Mouse (Mus musculus): ENCODE measurements around the gene Nptxr. TPM values are rescaled to one million over a fixed set of nuclear protein-coding genes. Genes with fewer than 3 reads are reported as not detected.

Nptxr gene
- polyA plus RNA-seq, 1 experiment from 2014 or later: 7.6 TPM

DNA sequence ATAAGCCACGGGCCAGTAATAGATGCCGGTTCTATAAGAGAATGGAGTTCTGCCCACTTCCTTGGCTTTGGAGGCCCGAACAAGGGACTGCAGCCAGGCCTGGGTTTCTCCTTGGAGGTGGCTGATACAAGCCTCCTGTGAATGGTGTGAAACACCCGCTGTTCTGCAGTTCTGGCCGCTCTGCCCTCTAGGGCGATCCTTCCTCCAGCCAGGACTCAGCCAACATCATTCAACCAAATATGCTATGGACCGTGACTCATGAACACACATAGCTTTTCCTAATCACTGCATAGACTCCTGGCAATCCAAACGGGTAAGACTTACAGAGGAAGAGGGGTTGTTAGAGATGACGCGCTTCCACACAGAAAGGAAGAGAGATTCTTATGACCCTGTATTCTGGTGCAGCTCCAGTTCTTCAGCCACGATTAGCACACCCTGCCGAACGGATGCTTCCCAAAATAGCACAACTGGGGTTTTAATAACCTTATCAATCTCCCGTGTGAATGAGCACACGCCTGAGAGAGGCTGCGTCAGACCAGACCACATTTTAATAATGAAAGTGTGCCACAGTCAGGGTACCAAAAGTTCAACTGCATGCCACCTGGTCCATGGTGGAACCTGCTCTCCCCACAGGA lies 37.1 kb downstream of the Nptxr start:
- peak overlapping the region; percentile 15; the same call in 1 of the 2 replicates for H3K27ac ChIP-seq (ENCODE audit: low read depth, low read length)
- H3K27me3 ChIP-seq (replicated peaks; ENCODE audit: control insufficient read depth, insufficient read depth, low read length): no peaks in the 10 kb centered on the region
- H3K36me3 ChIP-seq (ENCODE audit: control insufficient read depth, insufficient read depth, low read length): peaks cover 19% of the 10 kb centered on the region
- H3K4me3 ChIP-seq (ENCODE audit: low read depth, low read length): no peak overlapping the region
- DNase-seq (ENCODE audit: low spot score) (no peak), ATAC-seq (no peak)
- no peak overlapping the region for H3K4me2 ChIP-seq (ENCODE audit: low read length)
- 88% methylated on average over 16 of the region's 16 CpGs for WGBS
- H3K9ac ChIP-seq (ENCODE audit: low read length): no peak overlapping the region
- no peaks in the 10 kb centered on the region for H3K9me3 ChIP-seq (replicated peaks; ENCODE audit: control insufficient read depth, low read length)
- peaks cover 14% of the 10 kb centered on the region; the same call in 1 of the 2 replicates for H3K4me1 ChIP-seq (ENCODE audit: control insufficient read depth, insufficient read depth, low read length)

DNA sequence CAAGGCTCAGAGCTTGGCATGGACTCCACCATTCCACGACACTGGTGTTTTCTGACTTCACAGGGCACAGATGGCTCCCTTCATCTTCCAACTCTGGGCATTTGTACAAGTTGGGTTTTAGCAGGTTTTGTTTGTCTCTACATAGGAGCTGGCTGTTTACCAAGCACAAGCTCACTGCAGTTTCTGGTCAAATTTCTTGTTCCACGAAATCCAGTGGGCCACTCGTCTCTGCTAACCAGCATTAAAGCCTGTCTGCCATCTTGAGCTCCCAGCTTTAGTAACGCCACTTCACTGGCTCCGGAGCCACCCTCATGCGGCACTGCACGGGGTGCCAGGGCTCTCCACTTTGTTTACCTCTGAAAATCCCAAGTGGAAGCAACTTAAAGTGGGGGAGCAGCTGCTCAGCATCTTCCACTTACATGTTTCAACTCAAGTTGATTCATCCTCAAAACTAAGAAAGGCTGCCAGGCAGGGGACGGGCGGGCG lies 37.9 kb downstream of the Nptxr start:
- H3K4me1 ChIP-seq (ENCODE audit: control insufficient read depth, insufficient read depth, low read length): peaks cover 14% of the 10 kb centered on the region; the same call in 1 of the 2 replicates

DNA sequence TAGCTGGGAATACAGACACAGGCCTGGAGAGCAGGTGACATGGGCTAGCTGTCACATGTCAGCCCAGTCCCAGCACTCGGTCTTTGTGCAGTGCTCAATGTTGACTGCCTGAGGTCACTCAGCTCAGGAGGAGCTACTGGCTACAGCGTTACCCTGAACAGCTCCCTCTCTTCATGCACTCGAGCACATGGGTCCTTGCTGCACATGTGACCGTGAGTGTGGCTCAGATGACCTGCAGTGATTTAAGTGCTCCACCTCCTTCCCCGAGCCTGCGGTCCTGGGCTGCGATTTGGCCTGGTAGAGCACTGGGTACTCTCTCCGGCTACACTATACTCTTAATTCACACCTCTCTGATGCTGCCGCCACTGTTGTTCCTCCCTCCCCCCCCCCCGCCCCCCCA lies 38.4 kb downstream of the Nptxr start:
- DNase-seq (ENCODE audit: low spot score): no peak
- Histone ChIP-seq H3K9ac (ENCODE audit: low read length) (no peak overlapping the region), H3K27me3 (replicated peaks; ENCODE audit: control insufficient read depth, insufficient read depth, low read length) (no peaks in the 10 kb centered on the region), H3K4me3 (ENCODE audit: low read depth, low read length) (no peak overlapping the region), H3K4me2 (ENCODE audit: low read length) (no peak overlapping the region), H3K27ac (ENCODE audit: low read depth, low read length) (peak overlapping the region; percentile 15; the same call in 1 of the 2 replicates), H3K9me3 (replicated peaks; ENCODE audit: control insufficient read depth, low read length) (no peaks in the 10 kb centered on the region), H3K36me3 (ENCODE audit: control insufficient read depth, insufficient read depth, low read length) (peaks cover 29% of the 10 kb centered on the region), H3K4me1 (ENCODE audit: control insufficient read depth, insufficient read depth, low read length) (peaks cover 14% of the 10 kb centered on the region; the same call in 1 of the 2 replicates)
- no peak for ATAC-seq
- WGBS: 71% methylated on average over 9 of the region's 10 CpGs

More for the DNA sequence above, 37.9 kb downstream of the Nptxr start:
- ATAC-seq (peak; percentile 49; the same call in 1 of the 2 replicates), DNase-seq (ENCODE audit: low spot score) (peak; percentile 68)
- Histone ChIP-seq H3K4me3 (ENCODE audit: low read depth, low read length) (no peak overlapping the region), H3K4me2 (ENCODE audit: low read length) (no peak overlapping the region), H3K36me3 (ENCODE audit: control insufficient read depth, insufficient read depth, low read length) (peaks cover 27% of the 10 kb centered on the region), H3K27me3 (replicated peaks; ENCODE audit: control insufficient read depth, insufficient read depth, low read length) (no peaks in the 10 kb centered on the region), H3K9ac (ENCODE audit: low read length) (no peak overlapping the region), H3K27ac (ENCODE audit: low read depth, low read length) (peak overlapping the region; percentile 15; the same call in 1 of the 2 replicates), H3K9me3 (replicated peaks; ENCODE audit: control insufficient read depth, low read length) (no peaks in the 10 kb centered on the region)
- WGBS: 78% methylated on average over 10 of the region's 10 CpGs

DNA sequence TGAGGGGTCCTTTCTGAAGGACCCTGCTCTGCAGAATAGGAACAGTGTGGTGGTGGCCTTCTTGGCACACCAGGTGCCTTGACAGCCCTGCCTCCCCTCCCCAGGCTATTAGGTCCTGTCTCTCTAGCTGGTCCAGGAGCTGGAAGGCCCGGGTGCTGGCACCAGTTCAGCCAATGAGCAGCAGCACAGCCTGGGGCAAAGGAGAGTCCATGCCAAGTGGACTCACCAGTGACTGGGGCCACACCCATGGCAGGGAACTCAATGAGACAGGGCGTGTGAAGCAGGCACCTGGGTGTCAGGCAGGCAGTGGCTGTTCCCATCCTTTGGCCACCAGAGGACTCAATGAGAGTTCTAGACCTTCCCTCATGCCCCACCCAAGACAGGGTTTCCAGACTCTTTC lies 39.2 kb downstream of the Nptxr start:
- DNase-seq (ENCODE audit: low spot score) (no peak), ATAC-seq (0 out of 2 replicates have a peak, but pooled peaks have one; percentile 14)
- 72% methylated on average over 2 of the region's 2 CpGs for WGBS
- no peaks in the 10 kb centered on the region for H3K9me3 ChIP-seq (replicated peaks; ENCODE audit: control insufficient read depth, low read length)
- H3K27me3 ChIP-seq (replicated peaks; ENCODE audit: control insufficient read depth, insufficient read depth, low read length): no peaks in the 10 kb centered on the region
- no peak overlapping the region for H3K4me2 ChIP-seq (ENCODE audit: low read length)
- no peak overlapping the region for H3K4me3 ChIP-seq (ENCODE audit: low read depth, low read length)
- H3K9ac ChIP-seq (ENCODE audit: low read length): no peak overlapping the region
- H3K27ac ChIP-seq (ENCODE audit: low read depth, low read length): peak overlapping the region; percentile 16; the same call in 1 of the 2 replicates
- H3K36me3 ChIP-seq (ENCODE audit: control insufficient read depth, insufficient read depth, low read length): peaks cover 29% of the 10 kb centered on the region
- peaks cover 11% of the 10 kb centered on the region; the same call in 1 of the 2 replicates for H3K4me1 ChIP-seq (ENCODE audit: control insufficient read depth, insufficient read depth, low read length)

DNA sequence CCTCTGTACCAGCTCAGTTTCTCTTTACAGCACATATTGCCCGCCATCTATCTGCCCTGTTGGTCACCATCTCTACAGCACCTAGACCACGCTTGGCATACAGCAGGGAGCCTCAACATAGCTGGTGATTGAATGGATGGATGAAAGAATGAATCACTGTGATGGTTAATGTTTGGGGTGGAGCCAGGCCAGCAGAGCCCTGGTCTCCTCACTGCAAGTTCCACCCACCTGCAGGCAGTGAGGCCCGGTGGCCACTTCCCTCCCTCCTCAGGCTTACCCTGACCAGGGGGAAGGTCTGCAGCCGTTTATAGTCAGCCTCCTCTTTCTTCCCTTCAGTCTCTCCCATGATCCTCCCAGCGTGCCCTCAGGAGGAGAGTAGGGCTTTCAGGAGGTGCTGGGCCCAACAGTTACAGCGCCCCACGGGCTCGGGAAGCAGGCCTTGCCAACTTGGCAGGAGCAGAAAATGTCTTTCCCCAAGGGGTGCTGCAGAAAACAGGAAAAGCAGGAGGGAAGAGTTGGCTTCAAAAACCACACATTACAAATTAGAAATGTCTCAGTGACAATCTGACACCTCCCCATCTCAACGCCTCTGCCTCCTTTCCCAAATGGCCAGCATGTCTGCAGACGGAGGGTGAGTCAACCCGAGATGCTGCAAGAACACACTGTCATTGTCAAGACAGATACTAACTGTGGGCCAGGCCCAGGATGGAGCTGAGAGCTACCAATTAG lies 39.9 kb downstream of the Nptxr start:
- peaks cover 29% of the 10 kb centered on the region for H3K36me3 ChIP-seq (ENCODE audit: control insufficient read depth, insufficient read depth, low read length)
- DNase-seq (ENCODE audit: low spot score) (no peak), ATAC-seq (0 out of 2 replicates have a peak, but pooled peaks have one; percentile 24)
- H3K9me3 ChIP-seq (replicated peaks; ENCODE audit: control insufficient read depth, low read length): no peaks in the 10 kb centered on the region
- H3K4me3 ChIP-seq (ENCODE audit: low read depth, low read length): no peak overlapping the region
- 0 out of 2 replicates have a peak overlapping the region, but pooled peaks have one; percentile 9 for H3K27ac ChIP-seq (ENCODE audit: low read depth, low read length)
- WGBS: 80% methylated on average over 11 of the region's 11 CpGs
- H3K4me2 ChIP-seq (ENCODE audit: low read length): no peak overlapping the region
- H3K9ac ChIP-seq (ENCODE audit: low read length): no peak overlapping the region
- no peaks in the 10 kb centered on the region for H3K27me3 ChIP-seq (replicated peaks; ENCODE audit: control insufficient read depth, insufficient read depth, low read length)
- H3K4me1 ChIP-seq (ENCODE audit: control insufficient read depth, insufficient read depth, low read length): peaks cover 11% of the 10 kb centered on the region; the same call in 1 of the 2 replicates

DNA sequence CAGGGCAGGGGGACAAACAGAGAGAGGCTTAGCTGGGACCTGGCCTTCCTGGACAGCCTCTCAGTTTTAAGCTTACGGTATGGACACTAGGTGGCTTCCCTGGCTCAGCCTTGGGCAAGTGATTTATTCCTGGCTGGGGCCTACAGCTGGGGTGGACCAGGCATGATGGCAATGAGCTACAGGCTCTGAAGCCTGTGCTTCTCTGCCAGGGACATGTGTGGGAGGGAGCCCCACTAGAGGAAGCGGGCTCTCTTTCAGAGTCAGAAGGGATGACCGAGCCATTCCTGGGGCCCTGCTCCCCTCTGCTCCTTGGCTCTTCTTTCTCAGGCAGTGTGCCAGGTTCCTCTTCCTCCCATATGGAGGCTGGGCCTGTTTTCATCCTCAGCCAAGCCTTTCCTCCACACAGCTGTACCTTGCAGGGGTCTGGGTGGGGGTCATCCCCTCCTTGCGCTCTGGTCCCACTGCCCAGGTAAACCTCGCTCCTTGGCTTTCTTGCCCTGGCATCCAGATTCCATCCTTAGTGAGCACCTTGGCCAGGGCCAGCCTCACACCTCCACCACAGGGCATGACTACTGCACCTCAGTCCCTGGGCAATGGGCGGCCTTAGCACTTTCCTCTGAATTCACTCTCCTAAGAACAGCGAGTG lies 40.8 kb downstream of the Nptxr start:
- no peak for ATAC-seq
- no peaks in the 10 kb centered on the region for H3K9me3 ChIP-seq (replicated peaks; ENCODE audit: control insufficient read depth, low read length)
- no peak overlapping the region for H3K27ac ChIP-seq (ENCODE audit: low read depth, low read length)
- H3K27me3 ChIP-seq (replicated peaks; ENCODE audit: control insufficient read depth, insufficient read depth, low read length): no peaks in the 10 kb centered on the region
- no peak overlapping the region for H3K4me3 ChIP-seq (ENCODE audit: low read depth, low read length)
- WGBS: 93% methylated on average over 7 of the region's 7 CpGs
- H3K9ac ChIP-seq (ENCODE audit: low read length): no peak overlapping the region
- peaks cover 29% of the 10 kb centered on the region for H3K36me3 ChIP-seq (ENCODE audit: control insufficient read depth, insufficient read depth, low read length)
- H3K4me2 ChIP-seq (ENCODE audit: low read length): no peak overlapping the region
- no peak for DNase-seq (ENCODE audit: low spot score)
- peaks cover 11% of the 10 kb centered on the region; the same call in 1 of the 2 replicates for H3K4me1 ChIP-seq (ENCODE audit: control insufficient read depth, insufficient read depth, low read length)

DNA sequence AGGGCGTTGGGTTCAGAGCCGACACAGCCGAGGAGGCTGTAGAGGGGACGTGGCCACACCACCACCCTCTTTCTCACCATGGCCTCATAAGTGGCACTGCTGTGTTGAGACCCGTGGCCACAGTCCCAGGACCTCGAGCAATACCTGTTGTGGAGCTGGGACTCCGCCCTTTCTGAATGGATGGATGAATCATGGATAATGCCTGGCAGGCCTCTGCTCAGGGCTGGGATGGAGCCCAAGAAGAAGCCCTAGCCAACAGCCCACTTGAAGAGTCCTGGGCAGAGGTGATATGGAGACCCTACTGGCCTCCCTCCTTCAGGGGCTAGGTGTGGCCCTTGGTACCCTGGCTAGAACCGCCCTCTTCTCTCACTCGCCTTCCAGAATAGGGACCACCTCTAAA lies 41.6 kb downstream of the Nptxr start:
- 96% methylated on average over 9 of the region's 9 CpGs for WGBS
- Histone ChIP-seq H3K9me3 (replicated peaks; ENCODE audit: control insufficient read depth, low read length) (no peaks in the 10 kb centered on the region), H3K4me1 (ENCODE audit: control insufficient read depth, insufficient read depth, low read length) (peaks cover 8% of the 10 kb centered on the region; the same call in 1 of the 2 replicates), H3K27ac (ENCODE audit: low read depth, low read length) (no peak overlapping the region), H3K4me2 (ENCODE audit: low read length) (no peak overlapping the region), H3K27me3 (replicated peaks; ENCODE audit: control insufficient read depth, insufficient read depth, low read length) (no peaks in the 10 kb centered on the region), H3K4me3 (ENCODE audit: low read depth, low read length) (no peak overlapping the region), H3K36me3 (ENCODE audit: control insufficient read depth, insufficient read depth, low read length) (peaks cover 29% of the 10 kb centered on the region), H3K9ac (ENCODE audit: low read length) (no peak overlapping the region)
- ATAC-seq (no peak), DNase-seq (ENCODE audit: low spot score) (no peak)

DNA sequence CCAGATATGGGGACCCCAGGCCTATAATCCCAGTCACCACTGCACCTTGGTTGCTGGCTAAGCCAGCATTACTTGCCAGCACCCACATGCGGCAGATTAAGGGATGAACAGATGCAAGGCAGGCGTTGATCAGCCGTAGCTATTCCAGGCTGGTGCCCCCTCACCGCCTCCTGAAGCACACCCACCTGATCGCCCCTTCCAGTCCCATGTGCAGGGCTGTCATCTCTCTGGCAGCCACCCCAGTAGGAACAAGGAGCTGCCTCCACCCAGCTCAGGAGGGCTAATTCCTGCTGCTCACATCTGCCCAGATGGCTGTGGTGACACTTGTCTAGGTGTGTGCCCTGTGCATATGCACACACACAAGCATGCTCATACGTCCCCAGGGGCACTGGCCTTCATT lies 43.6 kb downstream of the Nptxr start:
- H3K4me2 ChIP-seq (ENCODE audit: low read length): no peak overlapping the region
- WGBS: 83% methylated on average over 6 of the region's 6 CpGs
- H3K36me3 ChIP-seq (ENCODE audit: control insufficient read depth, insufficient read depth, low read length): peaks cover 32% of the 10 kb centered on the region
- H3K27ac ChIP-seq (ENCODE audit: low read depth, low read length): no peak overlapping the region
- no peaks in the 10 kb centered on the region for H3K9me3 ChIP-seq (replicated peaks; ENCODE audit: control insufficient read depth, low read length)
- DNase-seq (ENCODE audit: low spot score): no peak
- H3K4me3 ChIP-seq (ENCODE audit: low read depth, low read length): no peak overlapping the region
- peaks cover 6% of the 10 kb centered on the region for H3K4me1 ChIP-seq (ENCODE audit: control insufficient read depth, insufficient read depth, low read length)
- H3K27me3 ChIP-seq (replicated peaks; ENCODE audit: control insufficient read depth, insufficient read depth, low read length): no peaks in the 10 kb centered on the region
- no peak for ATAC-seq
- no peak overlapping the region for H3K9ac ChIP-seq (ENCODE audit: low read length)
